Mouse (Mus musculus) right cerebral cortex, postnatal 14 days (tissue): Measurements from ENCODE around the gene Kcnip1.

ENCODE experiments used
- DNase-seq: peaks from one replicate; pipeline ENCODE4 v3.0.0; 2022

The Kcnip1 gene

GRCm38 (mm10) chr11:33654485-33654884 is 338.5 kb downstream of the Kcnip1 start:
- DNase-seq, result no peak

GRCm38 (mm10) chr11:33649358-33649757 is 343.6 kb downstream of the Kcnip1 start:
- no peak for DNase-seq

GRCm38 (mm10) chr11:33637107-33637506 is 355.8 kb downstream of the Kcnip1 start:
- DNase-seq, result no peak

- DNase-seq, result no peak
Observed at GRCm38 (mm10) chr11:33627136-33627742, 365.7 kb downstream of the Kcnip1 start.

- peak; percentile 66 for DNase-seq
Observed at GRCm38 (mm10) chr11:33614218-33614617, 378.7 kb downstream of the Kcnip1 start.

- DNase-seq, result no peak
Observed at GRCm38 (mm10) chr11:33607784-33608183, 385.2 kb downstream of the Kcnip1 start.

- DNase-seq, result no peak
Observed at GRCm38 (mm10) chr11:33603174-33603573, 389.8 kb downstream of the Kcnip1 start.

GRCm38 (mm10) chr11:33598986-33599385 is 394.0 kb downstream of the Kcnip1 start, which contains the start of gene D130052B06Rik:
TSS of gene D130052B06Rik (plus strand) at chr11:33599302.
- no peak for DNase-seq

GRCm38 (mm10) chr11:33596655-33597054 is 396.3 kb downstream of the Kcnip1 start:
- no peak for DNase-seq

GRCm38 (mm10) chr11:33592826-33593225 is 400.1 kb downstream of the Kcnip1 start:
- no peak for DNase-seq

- no peak for DNase-seq
Observed at GRCm38 (mm10) chr11:33590771-33591170, 402.2 kb downstream of the Kcnip1 start.

- DNase-seq, result no peak
Observed at GRCm38 (mm10) chr11:33586614-33587013, 406.3 kb downstream of the Kcnip1 start.

- DNase-seq, result no peak
Observed at GRCm38 (mm10) chr11:33579621-33580020, 413.3 kb downstream of the Kcnip1 start.
